Mouse (Mus musculus) spleen, adult 2 months (tissue): ENCODE measurements around the gene Gm20388. TPM values are rescaled to one million over a fixed set of nuclear protein-coding genes. Genes with fewer than 3 reads are reported as not detected.

ENCODE experiments used
- DNase-seq, 2 experiments: peaks; one replicate each; pipeline versions ENCODE4 v3.0.0 to v3.0.0-alpha.2; 2012 to 2021; ENCODE audit warnings: low spot score in 2 of 2, low read depth in 1 of 2
- H3K27ac ChIP-seq: fragments of 200-500 bp; 2 replicates; pipeline ENCODE4 v1.5.1; 2012; ENCODE audit warnings: low read length, inconsistent platforms; ENCODE audit not compliant: insufficient read depth
- H3K27me3 ChIP-seq: fragments of 200-500 bp; 2 replicates; pipeline ENCODE4 v1.6.1; 2012; ENCODE audit warnings: mild to moderate bottlenecking, moderate library complexity, low read length, inconsistent platforms; ENCODE audit not compliant: control insufficient read depth, insufficient read depth
- H3K36me3 ChIP-seq: fragments of 200-500 bp; 2 replicates; pipeline ENCODE4 v1.6.1; 2012; ENCODE audit warnings: mild to moderate bottlenecking, low read length, inconsistent platforms; ENCODE audit not compliant: control insufficient read depth, insufficient read depth
- H3K4me1 ChIP-seq: fragments of 200-500 bp; 2 replicates; pipeline ENCODE4 v1.6.1; 2011; ENCODE audit warnings: inconsistent platforms; ENCODE audit not compliant: control insufficient read depth, insufficient read depth, insufficient read length
- H3K4me3 ChIP-seq: fragments of 200-500 bp; 2 replicates; pipeline ENCODE4 v1.5.1; 2011; ENCODE audit warnings: mild to moderate bottlenecking, inconsistent platforms; ENCODE audit not compliant: insufficient read depth, insufficient read length; ENCODE audit errors: extremely low read depth
- CTCF ChIP-seq: fragments of 200-500 bp; IDR thresholded peaks from 2 replicates; pipeline ENCODE4 v1.5.1; 2011; ENCODE audit warnings: mild to moderate bottlenecking, inconsistent platforms; ENCODE audit not compliant: insufficient read depth, insufficient read length, insufficient replicate concordance; ENCODE audit errors: extremely low read depth
- POLR2A ChIP-seq: fragments of 200-500 bp; IDR thresholded peaks from 2 replicates; pipeline ENCODE4 v1.6.1; 2011; ENCODE audit warnings: low read depth, low read length, inconsistent platforms
- WGBS: fragments of 180-500 bp; shearing (Covaris S2); methylation state at CpG from one replicate; pipeline ENCODE4 v1.1.7; 2018; 5-methylcytosine and 5-hydroxymethylcytosine counted together
- polyA plus RNA-seq: library from polyadenylated mRNA; depleted of rRNA; stranded (reverse); fragments of >200 nt; gene quantifications from 2 replicates; pipeline ENCODE4 v1.2.3, GENCODE M21; 2012

The Gm20388 gene
- polyA plus RNA-seq, 1 experiment = 26.1 TPM

GRCm38 (mm10) chr8:121162413-121162812 is 1251.8 kb downstream of the Gm20388 start:
- Histone ChIP-seq H3K4me1 (no peaks in the 10 kb centered on the region), H3K27me3 (no peaks in the 10 kb centered on the region; the same call in 1 of the 2 replicates), H3K27ac (no peak overlapping the region), H3K4me3 (no peak overlapping the region), H3K36me3 (no peaks in the 10 kb centered on the region)
- 83% methylated on average over 4 of the region's 4 CpGs for WGBS
- no peak for TF ChIP-seq POLR2A
- no peak for TF ChIP-seq CTCF
- DNase-seq = no peak

- no peaks in the 10 kb centered on the region; the same call in 1 of the 2 replicates for H3K27me3 ChIP-seq
- H3K36me3 ChIP-seq = no peaks in the 10 kb centered on the region
- WGBS = 79% methylated on average over 11 of the region's 11 CpGs
- H3K4me3 ChIP-seq = no peak overlapping the region
- H3K4me1 ChIP-seq = no peaks in the 10 kb centered on the region
- no peak overlapping the region for H3K27ac ChIP-seq
- TF ChIP-seq POLR2A (no peak), CTCF (no peak)
- DNase-seq = no peak
Measured at GRCm38 (mm10) chr8:121162906-121163695, 1252.5 kb downstream of the Gm20388 start.

- DNase-seq = no peak
- Histone ChIP-seq H3K4me3 (no peak overlapping the region), H3K36me3 (no peaks in the 10 kb centered on the region), H3K27ac (no peak overlapping the region), H3K4me1 (no peaks in the 10 kb centered on the region), H3K27me3 (no peaks in the 10 kb centered on the region; the same call in 1 of the 2 replicates)
- 46% methylated on average over 8 of the region's 8 CpGs for WGBS
- TF ChIP-seq CTCF (no peak), POLR2A (no peak)
Measured at GRCm38 (mm10) chr8:121164017-121164469, 1253.4 kb downstream of the Gm20388 start.

- H3K27me3 ChIP-seq = no peaks in the 10 kb centered on the region; the same call in 1 of the 2 replicates
- no peak overlapping the region for H3K4me3 ChIP-seq
- no peak overlapping the region for H3K27ac ChIP-seq
- no peaks in the 10 kb centered on the region for H3K36me3 ChIP-seq
- DNase-seq = no peak
- TF ChIP-seq CTCF = no peak
- TF ChIP-seq POLR2A = no peak
- 84% methylated on average over 5 of the region's 5 CpGs for WGBS
- no peaks in the 10 kb centered on the region for H3K4me1 ChIP-seq
Measured at GRCm38 (mm10) chr8:121168033-121168432, 1257.4 kb downstream of the Gm20388 start.

DNA sequence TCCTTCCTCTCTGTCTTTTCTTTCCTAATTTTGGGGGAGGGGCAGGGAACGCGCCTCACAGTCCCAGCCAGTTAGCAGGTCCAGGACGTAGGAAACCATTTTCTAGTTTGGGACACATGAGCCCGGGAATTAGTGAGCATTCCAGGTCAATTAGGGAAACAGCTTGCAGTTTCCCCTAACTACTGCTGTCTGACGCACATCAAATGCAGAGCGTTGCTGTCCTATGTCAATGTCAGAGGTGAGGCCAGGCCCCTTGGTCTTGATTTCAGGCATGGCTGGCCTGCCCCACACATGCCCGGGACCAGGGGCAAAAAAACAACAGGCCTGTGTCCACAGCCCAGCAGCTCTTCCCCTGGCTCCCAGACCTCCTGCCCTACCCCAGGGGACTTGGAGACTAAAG is 1259.5 kb downstream of the Gm20388 start:
- H3K4me3 ChIP-seq = no peak overlapping the region
- no peaks in the 10 kb centered on the region; the same call in 1 of the 2 replicates for H3K27me3 ChIP-seq
- no peak for TF ChIP-seq POLR2A
- TF ChIP-seq CTCF = no peak
- no peak for DNase-seq
- H3K27ac ChIP-seq = no peak overlapping the region
- no peaks in the 10 kb centered on the region for H3K36me3 ChIP-seq
- 62% methylated on average over 7 of the region's 7 CpGs for WGBS
- H3K4me1 ChIP-seq = no peaks in the 10 kb centered on the region

GRCm38 (mm10) chr8:121170626-121171552 is 1260.2 kb downstream of the Gm20388 start:
- no peaks in the 10 kb centered on the region for H3K4me1 ChIP-seq
- H3K27ac ChIP-seq = no peak overlapping the region

More at GRCm38 (mm10) chr8:121170626-121171552, 1260.2 kb downstream of the Gm20388 start:
- DNase-seq = no peak
- Histone ChIP-seq H3K27me3 (no peaks in the 10 kb centered on the region; the same call in 1 of the 2 replicates), H3K36me3 (no peaks in the 10 kb centered on the region), H3K4me3 (no peak overlapping the region)
- 45% methylated on average over 27 of the region's 27 CpGs for WGBS
- no peak for TF ChIP-seq CTCF
- TF ChIP-seq POLR2A = no peak
